Mouse (Mus musculus): ENCODE results near the gene Pced1a. TPM values are rescaled to one million over a fixed set of nuclear protein-coding genes. Genes with fewer than 3 reads are reported as not detected.

Pced1a gene
- total and polyA plus RNA-seq, 2 experiments, result 6.3 to 29.0 TPM

- H3K36me3 ChIP-seq (ENCODE audit: control insufficient read depth, insufficient read depth, low read length), result no peaks in the 10 kb centered on the region
- TF ChIP-seq CTCF (IDR thresholded peaks at IDR 0.05; ENCODE audit: low read depth, low read length) (no peak), POLR2A (IDR thresholded peaks at IDR 0.05; ENCODE audit: extremely low read depth, insufficient read depth, low read length) (no peak)
- DNase-seq (ENCODE audit: extremely low read depth, low read depth, low spot score), result no peak
- 75% methylated on average over 15 of the region's 15 CpGs for WGBS
- no peaks in the 10 kb centered on the region for H3K4me1 ChIP-seq (ENCODE audit: control insufficient read depth, insufficient read depth, low read length)
- no peak overlapping the region for H3K27ac ChIP-seq (replicated peaks; ENCODE audit: insufficient read depth, low read depth, low read length)
- H3K79me2 ChIP-seq (ENCODE audit: control insufficient read depth, insufficient read depth, low read length), result peaks cover 46% of the 10 kb centered on the region
- H3K4me3 ChIP-seq (ENCODE audit: insufficient read depth, low read depth, low read length), result no peak overlapping the region
- no peak overlapping the region for H3K9ac ChIP-seq (ENCODE audit: low read depth, low read length)
- H3K27me3 ChIP-seq (ENCODE audit: control insufficient read depth, insufficient read depth, low read length), result no peaks in the 10 kb centered on the region
Observed at GRCm38 (mm10) chr2:130461287-130462071, 37.0 kb upstream of the Pced1a start.

DNA sequence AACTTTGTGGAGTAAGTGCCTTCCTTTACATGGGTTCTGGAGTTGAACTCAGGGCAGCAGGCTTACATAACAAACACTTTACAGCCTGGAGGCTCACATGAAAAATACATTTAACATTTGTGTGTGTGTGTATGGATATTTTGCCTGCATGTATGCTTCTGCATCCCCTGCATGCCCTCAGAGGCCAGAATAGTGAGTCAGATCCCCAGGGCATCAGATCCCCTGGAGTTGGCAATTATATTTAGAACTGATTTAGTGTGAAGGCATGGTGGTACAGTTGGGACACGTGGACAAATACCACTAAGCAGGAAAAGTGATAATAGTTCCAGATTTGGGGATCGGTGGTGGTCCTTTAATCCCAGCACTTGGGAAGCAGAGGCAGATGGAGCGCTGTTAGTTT is 35.1 kb upstream of the Pced1a start:
- H3K27me3 ChIP-seq (ENCODE audit: control insufficient read depth, insufficient read depth, low read length), result no peaks in the 10 kb centered on the region
- H3K4me3 ChIP-seq (ENCODE audit: insufficient read depth, low read depth, low read length), result no peak overlapping the region
- DNase-seq (ENCODE audit: extremely low read depth, low read depth, low spot score), result no peak
- H3K79me2 ChIP-seq (ENCODE audit: control insufficient read depth, insufficient read depth, low read length), result peaks cover 52% of the 10 kb centered on the region
- WGBS, result 97% methylated on average over 3 of the region's 3 CpGs
- no peaks in the 10 kb centered on the region for H3K36me3 ChIP-seq (ENCODE audit: control insufficient read depth, insufficient read depth, low read length)
- no peak overlapping the region for H3K9ac ChIP-seq (ENCODE audit: low read depth, low read length)
- no peak for TF ChIP-seq POLR2A (IDR thresholded peaks at IDR 0.05; ENCODE audit: extremely low read depth, insufficient read depth, low read length)
- TF ChIP-seq CTCF (IDR thresholded peaks at IDR 0.05; ENCODE audit: low read depth, low read length), result no peak
- no peaks in the 10 kb centered on the region; the same call in 1 of the 2 replicates for H3K4me1 ChIP-seq (ENCODE audit: control insufficient read depth, insufficient read depth, low read length)
- H3K27ac ChIP-seq (replicated peaks; ENCODE audit: insufficient read depth, low read depth, low read length), result no peak overlapping the region

- no peaks in the 10 kb centered on the region for H3K36me3 ChIP-seq (ENCODE audit: control insufficient read depth, insufficient read depth, low read length)
- H3K9ac ChIP-seq (ENCODE audit: low read depth, low read length), result no peak overlapping the region
- H3K4me3 ChIP-seq (ENCODE audit: insufficient read depth, low read depth, low read length), result no peak overlapping the region
- TF ChIP-seq CTCF (IDR thresholded peaks at IDR 0.05; ENCODE audit: low read depth, low read length) (no peak), POLR2A (IDR thresholded peaks at IDR 0.05; ENCODE audit: extremely low read depth, insufficient read depth, low read length) (no peak)
- no peaks in the 10 kb centered on the region for H3K27me3 ChIP-seq (ENCODE audit: control insufficient read depth, insufficient read depth, low read length)
- H3K4me1 ChIP-seq (ENCODE audit: control insufficient read depth, insufficient read depth, low read length), result no peaks in the 10 kb centered on the region; the same call in 1 of the 2 replicates
- peaks cover 49% of the 10 kb centered on the region for H3K79me2 ChIP-seq (ENCODE audit: control insufficient read depth, insufficient read depth, low read length)
- 89% methylated on average over 3 of the region's 3 CpGs for WGBS
- no peak overlapping the region for H3K27ac ChIP-seq (replicated peaks; ENCODE audit: insufficient read depth, low read depth, low read length)
- no peak for DNase-seq (ENCODE audit: extremely low read depth, low read depth, low spot score)
Observed at GRCm38 (mm10) chr2:130457871-130458270, 33.4 kb upstream of the Pced1a start.

DNA sequence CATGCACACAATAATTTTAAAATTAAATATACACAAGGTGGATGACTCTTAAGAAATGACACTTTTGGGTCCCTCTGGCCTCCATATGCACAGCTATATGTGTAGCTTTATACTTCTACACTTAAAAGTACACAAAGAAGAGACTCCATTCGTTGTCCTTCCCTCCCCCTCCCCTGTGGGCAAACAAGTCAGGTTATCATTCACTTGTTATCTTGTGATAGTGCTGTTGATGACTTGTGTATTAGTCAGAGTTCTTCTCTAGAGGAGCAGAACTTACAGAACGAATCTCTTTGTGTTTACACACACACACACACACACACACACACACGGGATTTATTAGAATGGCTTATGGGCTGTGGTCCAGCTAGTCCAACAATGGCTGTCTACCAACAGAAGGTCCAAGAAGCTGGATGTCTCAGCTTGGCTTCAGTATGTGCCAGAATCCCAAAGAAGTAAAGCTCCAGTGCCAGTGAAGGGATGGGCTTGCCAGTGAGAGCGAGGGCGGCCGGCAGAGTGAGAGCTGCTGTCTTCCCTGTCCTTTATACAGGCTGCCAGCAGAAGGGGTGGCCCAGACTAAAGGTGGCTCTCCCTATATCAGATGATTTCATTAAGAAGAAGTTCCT is 30.4 kb upstream of the Pced1a start:
- no peaks in the 10 kb centered on the region for H3K27me3 ChIP-seq (ENCODE audit: control insufficient read depth, insufficient read depth, low read length)
- 55% methylated on average over 6 of the region's 6 CpGs for WGBS
- no peak for DNase-seq (ENCODE audit: extremely low read depth, low read depth, low spot score)

DNA sequence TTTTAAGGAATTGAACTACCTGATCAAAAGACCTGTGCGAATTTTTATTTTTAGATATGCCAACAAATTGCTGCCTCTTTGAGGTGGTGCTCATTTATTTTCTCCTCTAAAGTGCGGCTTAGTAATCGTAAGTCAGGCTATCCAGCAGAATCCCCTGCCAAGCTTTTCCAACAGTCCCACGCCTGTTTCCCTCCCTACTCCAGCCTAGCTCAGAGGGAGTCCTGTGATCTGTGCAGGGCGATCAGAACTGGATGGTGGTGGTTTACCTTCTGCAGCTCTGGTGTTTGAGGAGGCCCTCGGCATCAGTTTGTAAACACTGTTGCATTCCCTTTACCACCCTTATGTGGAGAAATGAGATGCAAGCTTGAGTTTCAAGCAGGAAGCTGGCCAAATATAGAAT is 28.9 kb upstream of the Pced1a start:
- H3K27ac ChIP-seq (replicated peaks; ENCODE audit: insufficient read depth, low read depth, low read length), result no peak overlapping the region
- TF ChIP-seq POLR2A (IDR thresholded peaks at IDR 0.05; ENCODE audit: extremely low read depth, insufficient read depth, low read length), result no peak
- TF ChIP-seq CTCF (IDR thresholded peaks at IDR 0.05; ENCODE audit: low read depth, low read length), result no peak
- H3K4me1 ChIP-seq (ENCODE audit: control insufficient read depth, insufficient read depth, low read length), result peaks cover 9% of the 10 kb centered on the region

More for the DNA sequence above, 30.4 kb upstream of the Pced1a start:
- TF ChIP-seq POLR2A (IDR thresholded peaks at IDR 0.05; ENCODE audit: extremely low read depth, insufficient read depth, low read length) (no peak), CTCF (IDR thresholded peaks at IDR 0.05; ENCODE audit: low read depth, low read length) (no peak)
- H3K36me3 ChIP-seq (ENCODE audit: control insufficient read depth, insufficient read depth, low read length), result no peaks in the 10 kb centered on the region
- H3K27ac ChIP-seq (replicated peaks; ENCODE audit: insufficient read depth, low read depth, low read length), result no peak overlapping the region
- peaks cover 3% of the 10 kb centered on the region; the same call in 1 of the 2 replicates for H3K4me1 ChIP-seq (ENCODE audit: control insufficient read depth, insufficient read depth, low read length)
- peaks cover 47% of the 10 kb centered on the region; the same call in 1 of the 2 replicates for H3K79me2 ChIP-seq (ENCODE audit: control insufficient read depth, insufficient read depth, low read length)
- no peak overlapping the region for H3K9ac ChIP-seq (ENCODE audit: low read depth, low read length)
- H3K4me3 ChIP-seq (ENCODE audit: insufficient read depth, low read depth, low read length), result no peak overlapping the region

More for the DNA sequence above, 28.9 kb upstream of the Pced1a start:
- no peaks in the 10 kb centered on the region for H3K27me3 ChIP-seq (ENCODE audit: control insufficient read depth, insufficient read depth, low read length)
- H3K4me3 ChIP-seq (ENCODE audit: insufficient read depth, low read depth, low read length), result no peak overlapping the region
- H3K79me2 ChIP-seq (ENCODE audit: control insufficient read depth, insufficient read depth, low read length), result peaks cover 38% of the 10 kb centered on the region; the same call in 1 of the 2 replicates
- DNase-seq (ENCODE audit: extremely low read depth, low read depth, low spot score), result no peak
- WGBS, result 75% methylated on average over 6 of the region's 6 CpGs
- no peaks in the 10 kb centered on the region for H3K36me3 ChIP-seq (ENCODE audit: control insufficient read depth, insufficient read depth, low read length)
- no peak overlapping the region for H3K9ac ChIP-seq (ENCODE audit: low read depth, low read length)

All from liver, adult 2 months (tissue).